Comparison of ENCODE assay signal across 19 mouse cellular contexts in genomic region chr9:108163646-108164284, GRCm38 (mm10). TPM values are rescaled to one million over a fixed set of nuclear protein-coding genes. Genes with fewer than 3 reads are reported as not detected.
DNase-seq lines count a peak whose midpoint lies in the region; ATAC-seq and TF ChIP-seq lines count a peak whose summit lies in the region.
"Had no signal": no experiment of that assay in that cellular context is flagged by ENCODE, and none has a peak within 500 bp of the region (broad histone marks: within the 10 kb centered on the region; RNA-seq: fewer than 3 reads in every experiment).

No protein-coding gene starts in this region.

- no peak for TF ChIP-seq POLR2A in cerebellum, adult 2 months (IDR thresholded peaks at IDR 0.05; ENCODE audit: borderline replicate concordance, insufficient read depth, low read length)
- no peak for TF ChIP-seq POLR2A in testis, adult 2 months (IDR thresholded peaks at IDR 0.05; ENCODE audit: control insufficient read depth, low read depth, low read length)

- peak; percentile 38; the same call in 1 of the 2 replicates for ATAC-seq in megakaryocyte, adult 5-6 weeks (ENCODE audit: poor library complexity, severe bottlenecking)
- no peak for ATAC-seq in neural tube, embryonic 15.5 days (ENCODE audit: low FRiP score)
- ATAC-seq: forebrain, embryonic 14.5 days; intestine, embryonic 15.5 days; lung, postnatal 0 days had no signal

- H3K27ac ChIP-seq in cerebellum, adult 2 months (ENCODE audit: insufficient read depth, low read length): peak overlapping the region; percentile 29; the same call in 1 of the 2 replicates
- H3K27ac ChIP-seq in testis, adult 2 months (ENCODE audit: control insufficient read depth, insufficient read depth, low read depth, low read length): 0 out of 2 replicates have a peak overlapping the region, but pooled peaks have one; percentile 42
- no peak overlapping the region for H3K27ac ChIP-seq in neural tube, embryonic 15.5 days (replicated peaks)
- H3K27ac ChIP-seq: intestine, embryonic 15.5 days; liver, embryonic 13.5 days; neural tube, embryonic 12.5 days had no signal

- no peak overlapping the region for H3K4me2 ChIP-seq in neural tube, embryonic 15.5 days
- H3K4me2 ChIP-seq: intestine, embryonic 15.5 days; liver, embryonic 13.5 days; midbrain, embryonic 11.5 days; neural tube, embryonic 12.5 days had no signal

- H3K9me3 ChIP-seq in neural tube, embryonic 15.5 days (replicated peaks): no peaks in the 10 kb centered on the region
- H3K9me3 ChIP-seq: intestine, embryonic 15.5 days; liver, embryonic 13.5 days; neural tube, embryonic 12.5 days had no signal

- peak in 1 of 2 experiments; percentile 38 for DNase-seq in cerebellum, adult 2 months
- no peak for DNase-seq in cerebellum, postnatal 14 days
- DNase-seq in testis, postnatal 10 days (ENCODE audit: low spot score): no peak
- DNase-seq in lung, postnatal 36 days: no peak
- no peak for DNase-seq in kidney, adult 8-10 months
- DNase-seq: adrenal gland, postnatal 10 days; cerebellum, adult 8-10 months; heart, adult 11 months; kidney, postnatal 25 days; left cerebral cortex, postnatal 4 days; liver, embryonic 13.5 days had no signal

- no peak overlapping the region for H3K9ac ChIP-seq in neural tube, embryonic 15.5 days (replicated peaks)
- H3K9ac ChIP-seq: intestine, embryonic 15.5 days; liver, embryonic 13.5 days; neural tube, embryonic 12.5 days had no signal

- H3K27me3 ChIP-seq in cerebellum, adult 2 months (ENCODE audit: control insufficient read depth, insufficient read depth, low read length): no peaks in the 10 kb centered on the region
- H3K27me3 ChIP-seq in testis, adult 2 months (ENCODE audit: control insufficient read depth, insufficient read depth, low read length): no peaks in the 10 kb centered on the region
- H3K27me3 ChIP-seq in neural tube, embryonic 15.5 days (replicated peaks): no peaks in the 10 kb centered on the region
- H3K27me3 ChIP-seq: intestine, embryonic 15.5 days; neural tube, embryonic 12.5 days had no signal

- no peak overlapping the region for H3K4me3 ChIP-seq in cerebellum, adult 2 months (replicated peaks; ENCODE audit: insufficient read depth, low read depth, low read length)
- peak overlapping the region; percentile 51 for H3K4me3 ChIP-seq in testis, adult 2 months (ENCODE audit: control insufficient read depth, low read depth, low read length)
- no peak overlapping the region for H3K4me3 ChIP-seq in neural tube, embryonic 15.5 days (replicated peaks)
- H3K4me3 ChIP-seq: intestine, embryonic 15.5 days; liver, embryonic 13.5 days; neural tube, embryonic 12.5 days had no signal

- 31% methylated on average over 16 of the region's 16 CpGs for WGBS in cerebellum, adult 2 months
- whole genome bisulfite sequencing in neural tube, embryonic 15.5 days: 68% methylated on average over 16 of the region's 16 CpGs

- no peak for TF ChIP-seq CTCF in cerebellum, adult 2 months (IDR thresholded peaks at IDR 0.05; ENCODE audit: borderline replicate concordance, insufficient read depth, low read depth, low read length)
- TF ChIP-seq CTCF in testis, adult 2 months (IDR thresholded peaks at IDR 0.05; ENCODE audit: control insufficient read depth, insufficient read depth, insufficient replicate concordance, low read depth, low read length): no peak

- H3K36me3 ChIP-seq in testis, adult 2 months (ENCODE audit: control insufficient read depth, insufficient read depth, low read length): no peaks in the 10 kb centered on the region
- H3K36me3 ChIP-seq in neural tube, embryonic 15.5 days: no peaks in the 10 kb centered on the region
- H3K36me3 ChIP-seq: intestine, embryonic 15.5 days; liver, embryonic 13.5 days; neural tube, embryonic 12.5 days had no signal

- peaks cover 18% of the 10 kb centered on the region for H3K4me1 ChIP-seq in cerebellum, adult 2 months (ENCODE audit: control insufficient read depth, insufficient read depth, low read length)
- H3K4me1 ChIP-seq in testis, adult 2 months (ENCODE audit: control insufficient read depth, insufficient read depth, low read length): peaks cover 2% of the 10 kb centered on the region; the same call in 1 of the 2 replicates
- H3K4me1 ChIP-seq in neural tube, embryonic 15.5 days: 0 out of 2 replicates have a peak, but pooled peaks cover 3% of the 10 kb centered on the region
- H3K4me1 ChIP-seq: intestine, embryonic 15.5 days; neural tube, embryonic 12.5 days had no signal

RNA-seq across cellular contexts. Expression of gene Bsn, which starts 26.4 kb away (rescaled TPM):
- 70.0 and 77.6 TPM in 2 replicates for polyA plus RNA-seq in cerebellum, adult 2 months (2012; rRNA removed)
- 1.2 TPM in 2 replicates for polyA plus RNA-seq in testis, adult 2 months (2012; rRNA removed)
- 0.91 and 1.5 TPM in 2 replicates for total RNA-seq in megakaryocyte, adult 5-6 weeks (2015)
- 0.37 and 0.62 TPM in 2 replicates for total RNA-seq in megakaryocyte, adult 5-6 weeks (2017)
- polyA plus RNA-seq in neural tube, embryonic 15.5 days (2015; fragmentation: Nextera tagmentation; extraction: Ambion mirVana): 8.8 and 9.7 TPM in 2 replicates
